Mouse (Mus musculus): ENCODE measurements around the gene Cd40lg.

The Cd40lg gene

GRCm38 (mm10) chrX:57260744-57261143 lies 48.8 kb downstream of the Cd40lg start:
- DNase-seq (ENCODE audit: low read depth, low spot score): no peak

DNA sequence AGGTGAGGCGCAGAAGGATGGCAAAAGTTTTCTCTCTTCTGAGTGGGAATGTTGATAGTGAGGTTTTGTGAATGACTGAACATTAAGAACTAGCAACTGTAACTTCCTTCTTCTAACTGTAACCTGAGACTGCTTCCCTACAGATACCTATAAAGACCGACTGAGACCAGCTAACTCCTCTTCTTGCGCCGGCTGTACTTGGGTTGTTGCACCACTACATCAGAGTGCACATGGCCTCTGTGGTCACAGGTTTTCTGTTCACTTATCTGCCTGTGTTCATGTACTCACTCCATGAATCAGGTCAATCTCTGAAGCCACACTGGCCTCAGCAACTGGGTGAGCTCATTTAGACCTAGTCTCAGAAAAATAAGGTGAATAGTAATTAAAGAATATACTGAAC lies 51.6 kb downstream of the Cd40lg start:
- no peak for DNase-seq (ENCODE audit: low read depth, low spot score)

Data from retina, adult 2 months (tissue).